Mouse (Mus musculus): ENCODE measurements around the gene Apbb2. TPM values are rescaled to one million over a fixed set of nuclear protein-coding genes. Genes with fewer than 3 reads are reported as not detected.

Apbb2 gene
- polyA plus RNA-seq, 1 experiment from 2014 or later, result 39.3 TPM

- peak; percentile 58; the same call in 1 of the 2 replicates for ATAC-seq (replicated peaks; ENCODE audit: low FRiP score, low TSS enrichment, low read depth)
- H3K4me2 ChIP-seq (ENCODE audit: low read length), result peak overlapping the region; percentile 28
- DNase-seq (ENCODE audit: low spot score), result no peak
- no peak overlapping the region for H3K9ac ChIP-seq (ENCODE audit: low read length)
- H3K36me3 ChIP-seq (ENCODE audit: control insufficient read depth, insufficient read depth, low read length), result no peaks in the 10 kb centered on the region
- H3K9me3 ChIP-seq (ENCODE audit: control insufficient read depth, low read length), result no peaks in the 10 kb centered on the region
- H3K27me3 ChIP-seq (replicated peaks; ENCODE audit: control insufficient read depth, insufficient read depth, low read length), result no peaks in the 10 kb centered on the region
- H3K4me3 ChIP-seq (ENCODE audit: low read depth, low read length), result no peak overlapping the region
- no peak overlapping the region for H3K27ac ChIP-seq (ENCODE audit: low read depth)
- H3K4me1 ChIP-seq (replicated peaks; ENCODE audit: control insufficient read depth, insufficient read depth, low read length), result peaks cover 14% of the 10 kb centered on the region
- 24% methylated on average over 17 of the region's 17 CpGs for WGBS
Observed at GRCm38 (mm10) chr5:66503557-66504433, 114.8 kb downstream of the Apbb2 start.

GRCm38 (mm10) chr5:66503033-66503432 lies 115.6 kb downstream of the Apbb2 start:
- Histone ChIP-seq H3K27me3 (replicated peaks; ENCODE audit: control insufficient read depth, insufficient read depth, low read length) (no peaks in the 10 kb centered on the region), H3K9ac (ENCODE audit: low read length) (no peak overlapping the region), H3K27ac (ENCODE audit: low read depth) (no peak overlapping the region), H3K4me1 (replicated peaks; ENCODE audit: control insufficient read depth, insufficient read depth, low read length) (peaks cover 18% of the 10 kb centered on the region), H3K9me3 (ENCODE audit: control insufficient read depth, low read length) (no peaks in the 10 kb centered on the region), H3K4me3 (ENCODE audit: low read depth, low read length) (no peak overlapping the region), H3K36me3 (ENCODE audit: control insufficient read depth, insufficient read depth, low read length) (no peaks in the 10 kb centered on the region), H3K4me2 (ENCODE audit: low read length) (no peak overlapping the region)
- 94% methylated on average over 1 of the region's 1 CpGs for WGBS
- DNase-seq (ENCODE audit: low spot score) (no peak), ATAC-seq (replicated peaks; ENCODE audit: low FRiP score, low TSS enrichment, low read depth) (no peak)

GRCm38 (mm10) chr5:66499621-66500020 lies 119.0 kb downstream of the Apbb2 start:
- H3K36me3 ChIP-seq (ENCODE audit: control insufficient read depth, insufficient read depth, low read length), result no peaks in the 10 kb centered on the region
- H3K27ac ChIP-seq (ENCODE audit: low read depth), result no peak overlapping the region
- H3K4me1 ChIP-seq (replicated peaks; ENCODE audit: control insufficient read depth, insufficient read depth, low read length), result peaks cover 36% of the 10 kb centered on the region
- WGBS, result 93% methylated on average over 7 of the region's 7 CpGs
- DNase-seq (ENCODE audit: low spot score) (no peak), ATAC-seq (replicated peaks; ENCODE audit: low FRiP score, low TSS enrichment, low read depth) (no peak)
- H3K9ac ChIP-seq (ENCODE audit: low read length), result no peak overlapping the region
- H3K27me3 ChIP-seq (replicated peaks; ENCODE audit: control insufficient read depth, insufficient read depth, low read length), result no peaks in the 10 kb centered on the region
- H3K9me3 ChIP-seq (ENCODE audit: control insufficient read depth, low read length), result no peaks in the 10 kb centered on the region
- no peak overlapping the region for H3K4me2 ChIP-seq (ENCODE audit: low read length)
- no peak overlapping the region for H3K4me3 ChIP-seq (ENCODE audit: low read depth, low read length)

GRCm38 (mm10) chr5:66498140-66498539 lies 120.4 kb downstream of the Apbb2 start:
- Histone ChIP-seq H3K27me3 (replicated peaks; ENCODE audit: control insufficient read depth, insufficient read depth, low read length) (no peaks in the 10 kb centered on the region), H3K9ac (ENCODE audit: low read length) (no peak overlapping the region), H3K4me3 (ENCODE audit: low read depth, low read length) (no peak overlapping the region), H3K36me3 (ENCODE audit: control insufficient read depth, insufficient read depth, low read length) (no peaks in the 10 kb centered on the region), H3K4me2 (ENCODE audit: low read length) (no peak overlapping the region), H3K9me3 (ENCODE audit: control insufficient read depth, low read length) (no peaks in the 10 kb centered on the region), H3K4me1 (replicated peaks; ENCODE audit: control insufficient read depth, insufficient read depth, low read length) (peaks cover 22% of the 10 kb centered on the region), H3K27ac (ENCODE audit: low read depth) (no peak overlapping the region)
- DNase-seq (ENCODE audit: low spot score), result no peak
- no peak for ATAC-seq (replicated peaks; ENCODE audit: low FRiP score, low TSS enrichment, low read depth)
- WGBS, result 68% methylated on average over 1 of the region's 1 CpGs

- no peaks in the 10 kb centered on the region for H3K36me3 ChIP-seq (ENCODE audit: control insufficient read depth, insufficient read depth, low read length)
- no peak overlapping the region for H3K4me2 ChIP-seq (ENCODE audit: low read length)
- H3K9me3 ChIP-seq (ENCODE audit: control insufficient read depth, low read length), result no peaks in the 10 kb centered on the region
- ATAC-seq (replicated peaks; ENCODE audit: low FRiP score, low TSS enrichment, low read depth) (no peak), DNase-seq (ENCODE audit: low spot score) (no peak)
- no peak overlapping the region for H3K27ac ChIP-seq (ENCODE audit: low read depth)
- H3K9ac ChIP-seq (ENCODE audit: low read length), result no peak overlapping the region
- peaks cover 22% of the 10 kb centered on the region for H3K4me1 ChIP-seq (replicated peaks; ENCODE audit: control insufficient read depth, insufficient read depth, low read length)
- no peaks in the 10 kb centered on the region for H3K27me3 ChIP-seq (replicated peaks; ENCODE audit: control insufficient read depth, insufficient read depth, low read length)
- 33% methylated on average over 14 of the region's 14 CpGs for WGBS
- H3K4me3 ChIP-seq (ENCODE audit: low read depth, low read length), result no peak overlapping the region
Observed at GRCm38 (mm10) chr5:66497479-66498087, 121.0 kb downstream of the Apbb2 start.

- no peak for ATAC-seq (replicated peaks; ENCODE audit: low FRiP score, low TSS enrichment, low read depth)
- Histone ChIP-seq H3K4me1 (replicated peaks; ENCODE audit: control insufficient read depth, insufficient read depth, low read length) (peaks cover 22% of the 10 kb centered on the region), H3K27ac (ENCODE audit: low read depth) (no peak overlapping the region), H3K4me2 (ENCODE audit: low read length) (no peak overlapping the region), H3K4me3 (ENCODE audit: low read depth, low read length) (no peak overlapping the region), H3K9me3 (ENCODE audit: control insufficient read depth, low read length) (no peaks in the 10 kb centered on the region), H3K9ac (ENCODE audit: low read length) (no peak overlapping the region), H3K27me3 (replicated peaks; ENCODE audit: control insufficient read depth, insufficient read depth, low read length) (no peaks in the 10 kb centered on the region), H3K36me3 (ENCODE audit: control insufficient read depth, insufficient read depth, low read length) (no peaks in the 10 kb centered on the region)
- DNase-seq (ENCODE audit: low spot score), result no peak
- 21% methylated on average over 4 of the region's 4 CpGs for WGBS
Observed at GRCm38 (mm10) chr5:66496881-66497360, 121.7 kb downstream of the Apbb2 start.

- DNase-seq (ENCODE audit: low spot score), result no peak
- H3K27ac ChIP-seq (ENCODE audit: low read depth), result no peak overlapping the region
- 29% methylated on average over 4 of the region's 4 CpGs for WGBS
- no peak overlapping the region for H3K4me3 ChIP-seq (ENCODE audit: low read depth, low read length)
- H3K4me1 ChIP-seq (replicated peaks; ENCODE audit: control insufficient read depth, insufficient read depth, low read length), result peaks cover 22% of the 10 kb centered on the region
- H3K4me2 ChIP-seq (ENCODE audit: low read length), result no peak overlapping the region
- no peak overlapping the region for H3K9ac ChIP-seq (ENCODE audit: low read length)
- H3K36me3 ChIP-seq (ENCODE audit: control insufficient read depth, insufficient read depth, low read length), result no peaks in the 10 kb centered on the region
- H3K27me3 ChIP-seq (replicated peaks; ENCODE audit: control insufficient read depth, insufficient read depth, low read length), result no peaks in the 10 kb centered on the region
- H3K9me3 ChIP-seq (ENCODE audit: control insufficient read depth, low read length), result no peaks in the 10 kb centered on the region
- no peak for ATAC-seq (replicated peaks; ENCODE audit: low FRiP score, low TSS enrichment, low read depth)
Observed at GRCm38 (mm10) chr5:66494651-66495050, 123.9 kb downstream of the Apbb2 start.

GRCm38 (mm10) chr5:66492563-66492960 lies 126.0 kb downstream of the Apbb2 start:
- WGBS, result 82% methylated on average over 4 of the region's 4 CpGs
- H3K9ac ChIP-seq (ENCODE audit: low read length), result no peak overlapping the region
- no peak overlapping the region for H3K27ac ChIP-seq (ENCODE audit: low read depth)
- H3K36me3 ChIP-seq (ENCODE audit: control insufficient read depth, insufficient read depth, low read length), result 0 out of 2 replicates have a peak, but pooled peaks cover 4% of the 10 kb centered on the region
- no peak for DNase-seq (ENCODE audit: low spot score)
- no peaks in the 10 kb centered on the region for H3K27me3 ChIP-seq (replicated peaks; ENCODE audit: control insufficient read depth, insufficient read depth, low read length)
- no peaks in the 10 kb centered on the region for H3K9me3 ChIP-seq (ENCODE audit: control insufficient read depth, low read length)
- H3K4me2 ChIP-seq (ENCODE audit: low read length), result no peak overlapping the region
- H3K4me1 ChIP-seq (replicated peaks; ENCODE audit: control insufficient read depth, insufficient read depth, low read length), result peaks cover 13% of the 10 kb centered on the region
- ATAC-seq (replicated peaks; ENCODE audit: low FRiP score, low TSS enrichment, low read depth), result no peak
- no peak overlapping the region for H3K4me3 ChIP-seq (ENCODE audit: low read depth, low read length)
